Mouse (Mus musculus) liver (tissue): ENCODE results near the gene Cmas.

Experiments used
- DNase-seq: peaks from one replicate; pipeline ENCODE4 v3.0.0-alpha.2; 2020; ENCODE audit warnings: mixed read lengths

Gene Cmas

DNA sequence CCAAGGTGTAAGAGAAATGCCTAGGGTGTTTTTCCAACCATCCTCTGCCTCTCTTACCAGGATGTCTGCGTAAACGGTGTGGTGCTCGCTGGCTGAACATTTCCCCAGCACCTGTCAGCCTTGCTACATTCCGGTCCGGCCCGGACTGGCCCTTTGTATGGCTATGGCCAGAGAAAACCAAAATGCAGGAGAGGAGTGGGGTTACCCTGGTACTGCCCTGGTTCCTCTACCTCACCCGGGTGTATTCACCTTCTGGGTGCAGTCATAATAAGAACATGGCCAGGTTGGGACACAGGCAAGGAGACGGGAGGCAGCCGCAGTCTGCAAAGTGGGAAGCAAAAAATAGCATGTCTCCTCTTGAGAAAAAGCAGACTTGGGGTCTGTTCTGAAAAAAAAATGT is 38.6 kb downstream of the Cmas start:
- no peak for DNase-seq

- no peak for DNase-seq
Observed at GRCm38 (mm10) chr6:142795655-142796441, 39.4 kb downstream of the Cmas start.

DNA sequence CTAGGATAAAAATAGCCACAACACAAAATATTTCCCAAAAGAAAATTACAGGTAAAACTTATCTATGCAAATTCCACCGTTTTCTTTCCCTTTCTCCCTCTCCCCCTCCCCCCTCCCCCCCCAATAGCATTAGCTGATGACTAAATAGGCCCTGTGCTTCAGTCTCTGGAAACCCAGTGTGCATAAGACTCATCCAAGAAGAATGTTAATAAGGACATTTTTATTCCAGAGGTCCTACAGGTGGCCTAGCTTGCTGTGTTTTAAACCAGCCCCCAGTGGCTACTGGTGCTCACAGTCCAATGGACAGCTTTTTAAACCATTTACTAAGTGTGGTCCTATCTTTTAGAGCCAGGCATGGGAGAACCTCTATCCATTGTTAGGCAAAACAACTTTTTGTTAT is 41.5 kb downstream of the Cmas start:
- no peak for DNase-seq

GRCm38 (mm10) chr6:142798837-142799236 is 42.4 kb downstream of the Cmas start:
- no peak for DNase-seq

GRCm38 (mm10) chr6:142799704-142800374 is 43.4 kb downstream of the Cmas start:
- no peak for DNase-seq

DNA sequence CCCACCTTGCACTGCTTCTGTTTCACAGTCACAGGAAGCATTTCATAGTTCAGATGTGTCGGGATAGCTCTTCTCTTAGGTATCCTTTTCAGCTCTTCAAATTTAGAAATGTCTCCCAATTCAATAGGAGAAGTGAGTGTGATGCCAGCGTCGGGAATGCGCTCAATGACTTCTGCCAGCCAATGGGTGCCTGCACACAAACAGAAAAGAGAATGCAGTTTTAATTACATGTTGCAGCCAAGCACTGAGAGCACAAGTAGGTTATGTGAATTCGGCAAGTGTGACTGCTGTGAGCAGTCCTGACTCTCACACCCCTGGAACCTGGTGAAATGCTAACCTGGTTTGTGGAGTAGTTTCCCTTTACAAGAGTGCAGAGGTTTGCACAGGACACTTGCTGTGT is 45.2 kb downstream of the Cmas start:
- DNase-seq: no peak

- DNase-seq: no peak
Observed at GRCm38 (mm10) chr6:142802617-142803525, 46.4 kb downstream of the Cmas start.

DNA sequence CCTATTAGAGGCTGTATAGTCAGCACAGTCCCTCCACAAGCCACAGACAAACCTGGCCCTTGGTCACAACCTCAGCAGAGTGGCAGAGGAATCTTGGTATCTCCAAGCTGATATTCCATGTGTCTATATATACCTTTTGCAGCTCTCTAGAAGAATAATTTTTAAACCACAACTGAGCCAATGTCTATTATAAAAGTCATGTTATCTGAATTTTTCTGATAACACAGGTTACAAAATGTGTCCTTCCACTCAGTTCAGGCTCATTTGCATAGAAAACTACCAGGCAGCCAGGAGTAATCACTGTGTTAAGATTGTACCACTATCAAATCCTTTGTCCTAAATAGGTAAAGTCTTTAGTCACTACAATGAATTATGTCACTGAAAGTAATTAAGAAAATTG is 47.9 kb downstream of the Cmas start, which contains the start of gene Sult6b2:
Gene Sult6b2 (minus strand): TSS at position 101 of the 400 bp plus-strand sequence.
- no peak for DNase-seq

- DNase-seq: no peak
Observed at GRCm38 (mm10) chr6:142806326-142806725, 49.8 kb downstream of the Cmas start.

DNA sequence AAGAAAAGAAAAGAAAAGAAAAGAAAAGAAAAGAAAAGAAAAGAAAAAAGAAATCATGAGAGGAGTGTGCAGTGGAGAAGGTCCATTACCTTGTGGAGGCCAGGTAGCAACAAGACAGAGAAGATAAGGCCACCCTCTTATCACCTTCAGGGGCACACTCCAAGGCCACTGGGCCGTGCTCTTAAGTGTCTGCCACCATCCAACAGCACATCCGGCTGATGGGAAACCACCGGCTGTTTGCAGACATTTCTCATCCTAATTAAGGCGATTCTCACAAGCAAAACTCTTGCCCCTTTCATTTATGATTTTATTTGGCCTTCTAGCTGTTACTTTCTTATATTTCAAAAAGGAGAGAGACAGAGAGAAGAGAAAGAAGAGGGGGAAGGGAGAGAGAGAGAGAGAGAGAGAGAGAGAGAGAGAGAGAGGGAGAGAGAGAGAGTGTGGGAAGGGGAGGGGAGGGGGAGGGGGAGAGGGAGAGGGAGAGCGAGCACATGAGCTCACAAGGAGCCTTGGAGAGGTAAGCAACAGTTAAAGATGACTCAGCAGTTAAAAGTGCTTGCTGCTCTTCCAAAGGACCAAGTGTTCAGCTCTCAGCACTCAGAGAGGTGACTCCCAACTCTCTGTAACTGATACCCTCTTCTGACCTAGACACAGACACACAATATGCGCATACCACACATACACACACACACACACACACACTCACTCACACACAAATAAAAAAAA is 53.0 kb downstream of the Cmas start:
- DNase-seq: no peak

- no peak for DNase-seq
Observed at GRCm38 (mm10) chr6:142810239-142810638, 53.8 kb downstream of the Cmas start.

- DNase-seq: no peak
Observed at GRCm38 (mm10) chr6:142812969-142813368, 56.5 kb downstream of the Cmas start.

DNA sequence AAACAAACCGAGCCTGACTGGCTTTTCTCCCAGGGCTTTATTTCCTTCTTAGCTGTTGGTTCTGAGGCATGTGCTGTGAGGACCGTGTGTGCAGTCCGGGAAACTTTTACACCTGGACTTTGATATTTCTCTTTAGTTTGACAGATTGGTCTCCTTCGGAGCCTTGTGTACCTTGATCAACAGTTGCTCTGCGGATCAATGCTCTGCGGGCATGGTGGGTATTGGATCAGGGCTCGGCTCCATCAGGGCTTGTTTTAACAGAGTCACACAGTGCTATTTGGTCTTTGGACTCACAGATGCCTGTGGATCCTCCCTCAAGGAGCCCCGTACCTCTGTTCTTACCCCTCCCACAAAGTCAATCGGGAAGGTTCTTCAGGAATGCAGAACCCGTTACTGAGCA is 57.5 kb downstream of the Cmas start:
- no peak for DNase-seq

GRCm38 (mm10) chr6:142814495-142814921 is 58.0 kb downstream of the Cmas start:
- peak; percentile 85 for DNase-seq

DNA sequence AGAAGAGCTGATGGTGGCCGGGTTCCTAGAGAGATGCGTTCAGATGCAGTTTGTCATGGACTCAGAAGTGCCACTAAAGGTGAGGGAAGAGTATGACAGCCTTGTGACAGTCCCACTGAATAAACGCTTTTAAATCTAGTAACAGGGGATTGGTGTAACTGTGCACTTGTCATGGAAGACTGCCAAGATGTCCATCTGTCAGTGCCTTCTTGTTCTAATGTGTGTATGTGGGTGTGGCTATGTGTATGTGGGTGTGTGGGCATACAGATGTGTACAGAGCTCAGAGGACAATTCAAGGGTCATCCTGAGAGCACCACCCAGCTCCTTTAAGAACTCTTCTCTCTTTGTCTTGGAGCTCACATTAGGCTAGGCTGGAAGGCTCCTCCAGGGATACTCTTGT is 59.0 kb downstream of the Cmas start:
- DNase-seq: no peak

- no peak for DNase-seq
Observed at GRCm38 (mm10) chr6:142818306-142818705, 61.8 kb downstream of the Cmas start.

GRCm38 (mm10) chr6:142823008-142823787 is 66.7 kb downstream of the Cmas start:
- no peak for DNase-seq
